Mouse (Mus musculus): ENCODE data around the gene Tcn2.
A peak's percentile ranks its signal among the peaks of the same experiment; 100 is the strongest.
"Not testable (repeated sequence)": the region's sequence is repeated elsewhere in the genome, so short reads cannot be mapped to it uniquely, and the experiment has no call there.

The Tcn2 gene

DNA sequence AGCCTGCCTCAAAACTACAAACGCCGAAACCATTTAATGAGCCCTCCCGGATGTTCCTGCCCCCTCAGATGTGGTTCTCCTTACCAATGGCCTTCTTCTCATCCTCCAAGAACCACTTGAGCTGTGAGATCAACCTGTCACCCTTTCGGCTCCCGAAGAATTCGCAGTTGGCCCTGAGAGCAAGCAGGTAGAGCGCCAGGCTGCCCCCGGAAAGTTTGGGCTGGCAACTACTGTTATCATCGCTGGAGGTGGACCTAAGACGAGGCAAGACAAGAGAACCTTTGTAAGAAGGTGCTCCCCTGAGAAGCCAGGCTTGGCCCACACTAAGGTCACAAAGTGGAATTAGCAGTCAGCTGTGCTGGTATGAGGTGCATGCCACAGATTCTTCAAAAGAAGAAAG is 6.0 kb downstream of the Tcn2 start:
- DNase-seq: no peak

DNA sequence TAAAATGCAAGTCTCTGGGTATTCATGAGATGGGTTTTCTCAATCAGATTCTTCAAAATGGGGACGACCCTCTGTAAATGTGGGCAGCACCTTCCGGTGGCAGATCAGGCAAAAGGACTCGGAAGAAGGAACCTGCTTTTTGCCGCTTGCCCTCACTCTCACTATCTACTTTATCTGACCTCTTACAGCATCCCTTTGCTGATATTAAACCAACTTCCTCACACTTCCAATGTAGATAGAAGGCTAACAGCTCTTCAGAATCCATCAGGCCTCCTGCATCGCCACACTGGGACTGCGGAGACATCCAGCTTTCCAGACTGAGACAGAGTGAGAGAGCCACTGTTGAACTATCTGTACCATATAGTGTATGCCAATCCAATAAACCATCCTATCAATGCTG is 9.2 kb downstream of the Tcn2 start:
- DNase-seq: no peak

DNA sequence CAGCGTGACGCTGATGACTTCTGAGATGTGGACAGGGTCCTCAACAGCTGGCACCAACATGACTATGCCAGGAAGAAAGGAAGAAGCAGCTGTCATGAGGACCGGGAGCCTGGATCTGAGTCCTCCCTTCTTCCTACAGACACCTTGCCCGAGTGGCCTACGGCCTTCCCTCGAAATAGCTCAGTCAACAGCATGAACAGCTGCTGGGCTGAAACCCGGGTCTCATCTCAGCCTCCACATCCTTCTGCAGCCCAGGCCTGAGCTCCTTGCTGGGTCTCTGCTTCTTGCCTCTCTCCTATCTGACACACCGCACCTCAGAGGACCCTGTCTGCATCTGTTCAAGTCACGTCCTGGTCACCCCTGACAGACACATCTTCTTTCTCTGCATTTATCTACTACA is 9.8 kb downstream of the Tcn2 start:
- DNase-seq: no peak

DNA sequence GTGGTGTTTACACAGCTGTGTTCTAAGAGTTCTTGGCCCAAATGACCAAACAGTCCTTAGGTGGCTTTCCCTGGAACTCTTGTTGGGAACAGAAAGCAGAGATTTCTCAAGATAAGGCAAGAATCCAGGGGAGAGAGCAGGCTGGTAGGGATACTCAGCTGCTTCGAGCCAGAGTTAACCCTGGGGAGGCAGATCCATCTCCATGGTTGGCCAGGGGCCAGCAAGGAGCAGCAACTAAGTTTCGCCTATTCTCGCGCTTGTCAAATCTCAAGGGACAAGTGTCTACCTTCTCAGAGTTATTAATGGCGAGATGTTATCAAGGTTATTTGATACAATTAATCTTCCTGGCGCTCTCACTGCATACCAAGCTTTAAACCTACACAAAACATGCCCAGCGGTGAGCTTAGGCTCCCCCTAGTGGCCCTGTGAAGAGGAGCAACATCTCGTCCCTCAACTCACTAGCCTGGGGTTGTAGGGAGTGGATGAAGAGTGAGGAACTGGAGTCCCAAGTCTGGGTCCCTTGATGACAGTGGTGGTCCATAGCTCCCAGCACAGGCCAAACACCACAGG is 10.6 kb downstream of the Tcn2 start:
- peak; percentile 58 for DNase-seq

DNA sequence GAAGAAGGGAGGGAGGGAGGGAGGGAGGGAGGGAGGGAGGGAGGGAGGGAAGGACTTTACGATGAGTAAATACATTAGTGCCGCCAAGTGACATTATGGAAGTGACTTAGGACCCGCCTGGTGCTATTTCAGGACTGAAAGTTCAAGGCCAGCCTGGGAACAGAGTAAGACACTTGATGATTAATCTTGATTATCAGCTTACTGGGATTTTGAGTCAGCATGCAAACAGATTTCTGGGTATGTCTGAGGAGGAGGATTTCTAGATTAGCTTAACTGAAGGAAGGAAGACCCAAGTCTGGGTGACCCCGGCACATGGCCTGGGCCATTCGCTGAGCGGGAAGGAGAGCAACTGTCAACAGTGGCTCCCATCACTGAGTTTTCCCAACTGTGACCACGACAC is 11.5 kb downstream of the Tcn2 start:
- no peak for DNase-seq

DNA sequence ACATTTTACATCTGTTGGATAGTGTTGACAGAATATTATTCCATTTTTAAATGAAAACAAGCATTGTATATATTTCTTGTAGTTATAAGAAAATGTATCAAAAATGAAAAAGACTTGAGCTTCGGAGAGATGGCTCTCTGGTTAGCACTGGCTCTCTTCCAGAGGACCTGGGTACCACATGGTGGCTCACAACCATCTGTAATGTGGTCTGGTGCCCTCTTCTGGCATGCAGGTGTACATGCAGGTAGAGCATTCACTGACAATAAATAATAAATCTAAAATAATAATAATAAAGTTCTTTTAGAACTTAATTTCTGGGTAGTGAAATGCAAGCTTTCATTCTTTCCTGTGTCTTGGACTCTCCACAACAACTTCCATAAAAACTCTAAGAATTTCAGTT is 13.2 kb downstream of the Tcn2 start:
- no peak for DNase-seq

DNA sequence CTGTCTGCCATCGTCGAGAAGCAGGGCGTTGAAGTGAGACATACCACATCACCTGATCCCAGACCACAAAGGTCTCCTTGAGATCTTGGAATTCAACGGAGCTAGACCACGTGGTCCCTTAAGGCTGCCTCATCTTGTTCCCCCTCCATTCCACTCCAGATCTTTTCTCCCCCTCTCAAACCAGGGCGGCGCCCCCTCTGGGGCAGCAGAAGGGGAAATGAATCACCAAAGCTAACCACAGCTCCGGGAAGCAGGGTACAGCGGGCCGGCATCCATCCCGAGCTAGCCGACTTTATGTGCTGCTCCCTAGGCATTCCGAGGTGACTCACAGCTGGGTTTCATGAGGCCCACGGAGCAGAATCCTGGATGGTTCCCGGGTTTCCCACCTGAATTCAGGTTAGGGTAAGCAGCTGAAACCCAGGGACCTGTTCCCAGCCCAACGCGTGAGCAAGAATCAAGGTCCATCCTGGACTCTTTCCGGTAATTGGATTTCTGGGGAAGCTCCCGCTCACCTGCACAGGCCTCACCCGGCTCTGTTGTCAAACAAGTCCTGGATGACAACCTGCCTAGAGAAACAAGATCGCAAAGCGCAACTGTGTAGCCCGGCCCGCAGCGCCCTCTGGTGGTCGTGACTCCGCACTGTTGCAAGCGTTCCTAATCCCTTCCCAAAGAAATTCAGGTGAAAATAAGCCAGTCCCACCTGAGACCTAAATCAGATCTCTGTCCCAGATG is 17.7 kb downstream of the Tcn2 start, which contains the start of gene Slc35e4:
TSS of gene Slc35e4 (minus strand) at position 556 of the 732 bp plus-strand sequence.
- peak; percentile 91 for DNase-seq

DNA sequence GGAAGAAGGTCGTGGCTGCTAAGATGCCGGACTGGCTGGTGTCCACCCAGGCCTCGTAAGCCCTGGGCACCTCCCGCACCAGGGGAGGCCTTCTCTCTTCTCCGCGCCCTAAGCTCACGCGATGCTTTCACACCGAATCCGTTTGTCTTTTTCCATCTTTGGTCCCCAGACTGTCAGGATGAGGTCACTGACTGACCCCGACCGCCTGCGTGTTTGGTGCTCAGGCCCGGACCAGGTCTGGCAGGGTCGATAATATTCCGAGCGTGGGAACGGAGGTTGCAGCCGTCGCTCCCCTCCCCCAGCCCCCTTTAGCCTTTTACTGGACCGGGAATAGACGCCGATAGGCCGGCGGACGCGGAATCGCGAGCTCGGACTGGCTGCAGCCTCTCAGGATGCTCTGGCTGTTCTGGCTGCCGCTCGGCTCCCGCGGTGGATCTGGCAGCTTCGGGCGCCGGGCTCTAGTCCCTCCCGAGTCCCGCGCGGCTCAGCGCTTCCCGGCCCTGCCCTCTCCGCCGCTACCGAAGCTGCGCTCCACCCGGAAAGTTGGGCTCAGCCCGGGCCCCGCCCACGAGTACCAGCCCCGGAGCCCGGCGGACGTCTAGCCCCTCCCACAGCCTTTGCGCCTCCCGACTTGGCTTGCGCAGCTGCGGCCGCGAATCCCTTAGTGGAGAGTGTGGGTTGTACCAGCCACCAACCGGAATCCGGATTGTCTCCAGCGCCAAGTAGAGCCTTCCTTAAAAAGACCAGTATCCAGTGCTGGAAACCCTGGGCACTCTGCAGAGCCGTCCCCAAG is 18.4 kb downstream of the Tcn2 start:
- peak; percentile 92 for DNase-seq

DNA sequence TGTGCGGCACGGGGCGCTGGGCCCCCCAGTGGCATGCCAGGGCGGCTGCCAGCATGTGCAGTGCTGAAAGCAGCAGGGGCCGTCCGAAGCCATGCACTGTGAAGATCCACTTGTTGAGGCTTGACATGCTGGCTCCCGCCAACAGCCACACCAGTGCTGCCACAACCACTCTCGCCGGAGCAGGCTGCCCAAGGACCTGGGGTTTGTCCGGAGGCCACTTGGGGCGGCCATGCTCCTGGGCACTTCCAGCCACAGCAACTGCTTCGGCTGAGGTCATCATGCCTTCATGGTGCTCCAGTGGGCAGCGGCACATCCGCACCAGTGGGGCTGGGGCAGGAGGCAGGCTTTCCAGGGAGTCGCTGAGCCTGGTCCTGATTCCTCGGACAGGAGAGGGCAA is 19.1 kb downstream of the Tcn2 start:
- no peak for DNase-seq

DNA sequence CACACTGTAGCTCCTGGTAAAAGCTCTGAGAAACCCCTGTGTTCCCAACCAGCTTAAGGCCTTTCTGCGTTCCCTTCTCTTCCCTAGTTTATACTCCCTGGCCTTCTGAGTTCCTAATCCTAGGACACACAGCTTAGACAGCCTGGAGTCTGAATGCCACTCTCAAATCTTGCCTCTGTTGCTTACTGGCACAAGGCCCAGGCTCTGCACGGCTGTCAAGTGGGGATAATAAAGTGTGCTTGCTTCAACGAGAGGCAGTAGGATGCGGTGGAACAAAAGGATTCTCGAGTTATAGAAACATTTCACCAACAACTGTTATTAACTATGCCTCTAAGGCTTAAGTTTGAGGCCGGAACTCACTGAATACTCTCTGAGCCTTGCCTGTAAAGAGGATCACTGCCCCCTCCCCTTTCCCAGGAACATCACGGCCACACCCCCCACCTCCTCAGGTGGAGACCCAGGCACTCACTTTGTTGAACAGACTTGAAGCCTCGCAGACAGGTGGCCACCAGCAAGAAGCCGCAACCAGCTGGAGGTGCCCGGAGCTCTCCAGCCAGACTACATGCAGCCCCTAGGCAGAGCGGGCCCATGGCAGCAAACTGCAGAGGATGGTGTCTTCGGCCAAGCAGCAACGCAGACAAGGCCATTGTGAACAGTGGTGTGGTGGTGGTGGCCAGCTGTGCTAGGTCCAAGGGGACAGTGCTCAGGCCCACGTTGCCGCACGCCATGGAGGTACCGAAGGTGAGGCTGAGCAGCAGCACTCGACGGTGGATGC is 19.7 kb downstream of the Tcn2 start:
- peak; percentile 39 for DNase-seq

DNA sequence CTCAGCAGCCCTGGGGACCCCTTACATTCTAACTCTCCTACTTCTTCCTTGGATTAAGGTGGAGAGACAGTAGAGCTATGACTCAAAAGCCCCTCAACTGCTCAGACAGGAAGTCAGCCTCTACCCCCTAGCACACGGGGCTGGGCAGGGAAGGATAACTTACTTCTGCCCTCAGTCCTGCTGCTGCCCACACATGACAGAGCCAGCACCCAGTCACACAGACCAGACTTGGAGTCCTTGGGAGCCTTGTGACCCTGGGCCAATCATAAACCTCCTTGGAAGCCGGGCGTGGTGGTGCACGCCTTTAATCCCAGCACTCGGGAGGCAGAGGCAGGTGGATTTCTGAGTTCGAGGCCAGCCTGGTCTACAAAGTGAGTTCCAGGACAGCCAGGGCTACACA is 20.5 kb downstream of the Tcn2 start:
- DNase-seq: not testable (repeated sequence)

DNA sequence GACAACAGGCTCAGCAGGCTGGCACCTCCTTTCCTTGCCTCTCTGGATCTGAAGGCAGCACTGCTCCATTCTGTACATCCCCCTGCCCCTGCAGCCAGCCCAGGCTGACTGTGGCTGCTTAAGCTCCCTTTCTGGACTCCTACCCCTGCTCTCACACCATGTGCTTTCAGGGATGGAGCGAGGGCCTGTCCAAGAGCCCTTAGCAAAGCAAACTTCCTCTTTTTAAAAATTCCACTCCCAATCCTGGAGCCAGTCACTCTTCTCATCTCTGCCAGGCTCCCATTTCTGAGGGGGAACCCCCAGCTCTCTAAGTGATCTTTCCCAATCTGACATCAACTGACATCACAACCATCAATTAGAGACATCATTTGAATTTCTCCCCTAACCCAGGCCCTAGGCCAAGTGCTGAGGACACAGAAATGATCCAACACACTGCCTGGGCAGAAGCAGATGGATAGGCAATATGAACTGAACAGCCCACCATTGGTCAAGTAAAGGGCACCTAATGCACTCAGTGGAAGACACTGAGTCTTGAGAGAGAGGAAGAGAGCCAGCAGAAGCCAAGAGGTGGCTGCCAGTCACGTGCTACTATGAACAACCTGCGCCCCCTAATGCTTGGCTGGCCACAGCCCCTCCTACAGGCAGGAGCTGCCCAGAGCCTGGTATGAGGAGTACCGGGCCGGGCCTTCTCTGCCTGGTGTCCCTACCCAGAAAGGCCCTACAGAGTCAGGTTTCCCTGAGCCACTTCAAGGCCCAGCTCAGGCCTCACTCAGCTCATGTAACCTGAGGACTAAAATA is 21.2 kb downstream of the Tcn2 start:
- no peak for DNase-seq

DNA sequence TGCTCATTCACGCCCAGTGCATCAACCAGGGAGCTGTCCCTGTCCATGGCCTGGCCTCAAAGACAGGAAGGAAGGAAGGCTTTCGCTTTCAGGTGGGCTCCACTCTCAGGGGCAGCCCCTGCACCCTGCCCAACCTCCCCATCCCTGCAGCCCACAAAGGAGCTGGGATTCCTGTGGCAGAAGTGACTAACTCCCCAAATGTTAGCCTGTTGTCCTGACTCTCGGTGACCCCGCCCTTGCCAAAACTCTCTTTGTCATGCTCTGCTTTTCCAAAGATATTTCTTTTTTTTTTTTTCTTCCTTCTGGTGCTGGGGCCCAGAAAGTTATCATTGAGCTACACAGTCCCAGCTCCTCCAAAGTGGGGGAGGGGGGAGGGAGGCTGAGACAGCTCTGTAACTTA is 22.7 kb downstream of the Tcn2 start:
- no peak for DNase-seq

DNA sequence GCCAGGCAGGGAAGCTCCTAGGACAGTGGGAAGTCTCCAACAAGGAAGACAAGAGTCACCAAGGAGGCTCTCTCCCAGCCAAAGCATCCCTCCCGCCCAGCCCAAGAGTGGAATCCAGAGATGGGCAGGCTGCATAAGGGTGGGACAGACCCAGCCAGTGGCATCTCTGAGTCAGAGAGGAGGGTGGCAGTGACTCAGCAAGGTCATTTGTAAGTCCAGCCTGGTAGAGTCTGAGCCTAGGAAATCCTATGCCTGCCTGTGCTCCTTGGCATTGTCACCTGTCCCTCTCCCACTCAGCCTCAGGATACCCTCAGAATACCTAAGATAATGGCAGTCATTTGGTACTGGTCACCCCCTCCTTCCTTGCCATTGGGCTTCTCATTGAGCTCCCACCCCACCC is 26.5 kb downstream of the Tcn2 start:
- no peak for DNase-seq

DNA sequence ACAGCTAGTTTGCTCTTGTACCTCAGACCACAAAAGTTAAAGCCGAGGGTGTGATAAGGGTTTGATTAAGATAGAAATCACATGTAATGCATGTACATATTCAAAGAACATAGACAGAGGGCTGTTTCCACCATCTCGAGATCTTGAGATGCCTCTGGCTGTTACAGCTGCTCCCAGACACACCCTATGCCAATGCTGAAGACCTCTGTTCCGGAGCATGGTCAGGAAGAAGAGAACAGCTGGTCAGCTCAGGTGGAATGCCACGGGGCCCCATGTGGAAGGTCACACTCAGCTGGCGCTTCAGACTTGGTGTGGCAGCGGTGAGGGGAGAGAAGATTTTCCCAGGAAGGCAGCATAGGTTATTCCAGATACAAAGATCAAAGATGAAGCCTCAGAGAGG is 27.3 kb downstream of the Tcn2 start:
- no peak for DNase-seq

DNA sequence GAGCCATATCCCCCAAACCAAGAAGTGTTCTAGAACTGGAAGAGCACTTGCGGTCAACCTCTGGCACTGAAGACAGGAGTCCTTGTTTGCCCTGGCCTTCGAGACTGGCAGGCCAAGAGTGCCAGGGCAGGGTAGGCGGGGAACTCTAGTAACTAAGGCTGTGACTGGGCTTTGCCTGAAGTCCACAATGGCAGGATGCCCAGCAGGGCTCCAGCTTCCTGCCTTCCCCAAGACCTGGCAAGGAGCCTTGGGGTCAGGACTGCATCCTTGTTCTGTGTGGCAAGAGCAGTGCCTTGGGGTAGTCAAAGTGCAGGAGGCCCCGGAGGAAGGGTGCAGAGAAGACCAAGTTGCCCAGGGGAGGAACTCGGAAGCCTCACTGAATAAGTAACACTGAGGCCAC is 28.9 kb downstream of the Tcn2 start:
- no peak for DNase-seq

DNA sequence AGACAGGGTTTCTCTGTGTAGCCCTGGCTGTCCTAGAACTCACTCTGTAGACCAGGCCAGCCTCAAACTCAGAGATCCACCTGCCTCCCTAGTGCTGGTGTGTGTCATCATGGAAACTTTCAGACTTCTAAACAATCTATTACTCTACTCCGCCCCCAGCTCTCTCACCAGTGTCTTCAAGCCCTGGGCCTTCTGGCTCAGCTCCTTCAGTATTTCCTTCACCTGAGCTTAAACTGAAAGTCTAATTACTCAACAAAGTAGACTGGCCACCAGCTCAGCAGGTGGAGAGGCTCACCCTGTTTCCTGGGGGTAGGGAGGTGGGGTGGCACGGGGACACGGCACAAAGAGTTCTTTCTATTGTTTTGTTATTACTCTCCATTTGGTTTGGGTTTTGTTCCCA is 29.4 kb downstream of the Tcn2 start:
- no peak for DNase-seq

DNA sequence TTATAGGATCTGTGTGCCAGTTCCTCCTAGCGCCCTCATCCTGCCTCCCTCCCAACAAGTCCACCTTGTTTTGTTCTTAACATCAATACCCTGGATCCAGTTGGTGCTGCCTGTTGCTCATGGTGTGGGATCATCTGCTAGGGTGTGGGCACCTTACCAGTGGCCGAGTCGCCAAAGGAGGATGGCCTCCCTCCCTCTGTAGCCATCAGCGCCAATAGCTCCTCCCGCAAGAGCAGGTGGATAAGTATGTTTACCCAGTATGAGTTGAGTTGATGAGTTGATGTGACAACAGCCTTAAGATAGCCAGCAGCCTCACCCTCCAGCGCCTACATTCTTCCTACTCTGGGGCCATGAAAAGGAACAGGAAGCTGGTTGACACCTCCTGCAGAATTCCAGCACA is 31.7 kb downstream of the Tcn2 start:
- DNase-seq: no peak

DNA sequence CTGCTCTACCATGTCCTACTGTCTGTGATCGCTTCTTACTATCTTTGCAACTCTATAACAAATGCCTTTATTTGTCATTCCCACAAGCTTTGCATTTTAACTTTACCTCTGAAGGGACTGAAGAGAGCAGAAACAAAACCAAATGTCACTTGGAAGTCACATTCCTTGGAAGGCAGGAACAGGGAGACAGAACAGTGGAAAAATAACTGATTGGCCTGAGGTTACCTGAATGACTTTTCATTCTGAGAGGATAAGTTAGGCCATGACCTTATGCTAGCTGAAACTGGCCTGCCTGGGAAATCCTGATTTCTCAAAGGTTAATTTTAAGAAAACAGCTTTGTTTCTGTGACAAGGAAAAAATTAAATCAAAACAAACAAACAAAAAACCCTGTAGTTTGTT is 36.0 kb downstream of the Tcn2 start:
- no peak for DNase-seq

DNA sequence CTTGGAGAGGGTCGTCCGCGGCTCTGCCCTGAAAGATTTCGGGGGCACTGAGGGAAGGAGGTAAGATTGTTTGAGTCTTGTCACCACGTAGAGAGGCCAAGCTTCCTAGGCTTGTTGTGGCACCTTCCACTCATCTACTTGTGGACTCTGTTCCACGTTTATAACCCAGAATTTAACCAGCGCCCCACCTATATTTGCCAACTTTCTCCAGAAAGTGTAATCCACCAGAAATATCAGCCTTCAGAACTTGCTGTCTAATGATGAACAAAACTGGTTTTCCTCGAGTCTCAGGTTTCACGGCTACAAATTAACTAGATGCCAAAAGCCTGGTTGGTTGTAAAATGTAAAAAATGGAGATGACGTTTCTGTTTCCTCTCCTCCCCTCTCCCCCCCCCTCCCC is 36.5 kb downstream of the Tcn2 start:
- no peak for DNase-seq

DNA sequence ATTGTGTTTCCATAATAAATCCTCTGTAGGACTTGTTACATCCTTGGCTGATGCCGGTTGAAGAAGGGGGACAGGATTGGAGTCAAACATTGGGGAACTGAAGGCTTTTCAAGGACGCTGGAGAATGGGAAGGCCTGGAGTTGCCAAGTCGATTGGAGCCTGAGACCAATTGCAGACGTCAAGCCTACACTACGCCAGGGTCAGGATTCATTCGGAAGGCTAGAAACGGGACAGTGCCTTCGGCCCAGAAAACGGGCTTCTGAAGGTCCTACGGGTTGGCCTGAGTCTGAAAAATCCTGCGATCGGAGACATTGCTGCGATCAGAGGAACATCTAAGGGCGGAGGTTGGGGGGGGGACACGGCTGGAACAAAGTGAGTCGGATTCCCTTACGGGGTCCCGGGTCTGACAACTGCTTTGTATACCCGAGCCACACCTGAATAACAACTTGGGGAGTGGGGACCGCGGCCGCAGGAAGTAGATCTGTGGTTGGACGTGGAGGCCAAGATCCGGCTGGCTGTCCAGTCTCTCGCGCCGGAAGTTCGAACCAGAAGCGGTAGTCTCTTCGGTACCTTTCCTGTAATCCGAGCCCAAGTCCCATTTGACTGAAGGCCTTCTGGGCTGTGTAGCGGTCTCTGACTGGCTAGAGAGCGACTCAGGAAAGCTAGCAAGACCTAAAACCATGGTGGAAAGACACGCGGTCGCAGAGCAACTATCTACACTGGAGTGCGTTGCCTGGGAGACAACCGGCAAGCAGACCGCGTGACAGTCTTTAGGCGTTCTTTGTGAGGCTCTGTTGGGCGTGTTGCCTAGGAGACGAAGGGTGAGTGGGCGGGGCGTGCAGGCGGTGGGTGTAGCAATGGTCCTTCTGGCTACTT is 37.3 kb downstream of the Tcn2 start, which contains the start of the genes 4921536K21Rik and Dusp18:
TSS of gene 4921536K21Rik (minus strand) at position 693 of the 876 bp plus-strand sequence.
TSS of gene Dusp18 (plus strand) at position 835 of the 876 bp plus-strand sequence.
- peak; percentile 54 for DNase-seq

Measured in cerebellum, adult 8-10 months (tissue).